Mouse (Mus musculus) G1E (cell line): ENCODE results near the gene Pgam1.

Experiments
- CTCF ChIP-seq: IDR thresholded peaks from 2 replicates; pipeline ENCODE4 v1.5.1; 2012; ENCODE audit warnings: low read depth, low read length, inconsistent platforms, mixed read lengths
- GATA1 ChIP-seq: IDR thresholded peaks from 2 replicates; pipeline ENCODE4 v1.6.1; 2012; ENCODE audit warnings: borderline replicate concordance, low read length, inconsistent platforms, mixed read lengths
- GATA2 ChIP-seq: IDR thresholded peaks from 2 replicates; pipeline ENCODE4 v1.6.1; 2012; ENCODE audit warnings: low read depth, low read length, inconsistent platforms, borderline replicate concordance
- POLR2AphosphoS5 ChIP-seq: IDR thresholded peaks from 2 replicates; pipeline ENCODE4 v1.6.1; 2012; ENCODE audit warnings: low read depth, low read length, inconsistent platforms; ENCODE audit not compliant: insufficient replicate concordance
- TAL1 ChIP-seq: conservative IDR thresholded peaks from 2 replicates; pipeline ENCODE4 v1.6.1; 2012; ENCODE audit warnings: low read depth, low read length, inconsistent platforms, mixed read lengths

- TF ChIP-seq CTCF = no peak
- no peak for TF ChIP-seq TAL1
- no peak for TF ChIP-seq POLR2AphosphoS5
- no peak for TF ChIP-seq GATA1
- no peak for TF ChIP-seq GATA2
Measured at GRCm38 (mm10) chr19:41895460-41896318, 16.0 kb upstream of the Pgam1 start, which contains the start of gene Rrp12.
